Mouse (Mus musculus): ENCODE measurements at regions not wholly inside any gene's neighbourhood (a gene's known extent, or its start where the extent isn't known, plus 50 kb on each side); places are given as distances from the start of the nearest gene placed in this dataset.
A peak's percentile ranks its signal among the peaks of the same experiment; 100 is the strongest.
"Not testable (repeated sequence)": the region's sequence is repeated elsewhere in the genome, so short reads cannot be mapped to it uniquely, and the experiment has no call there.

DNA sequence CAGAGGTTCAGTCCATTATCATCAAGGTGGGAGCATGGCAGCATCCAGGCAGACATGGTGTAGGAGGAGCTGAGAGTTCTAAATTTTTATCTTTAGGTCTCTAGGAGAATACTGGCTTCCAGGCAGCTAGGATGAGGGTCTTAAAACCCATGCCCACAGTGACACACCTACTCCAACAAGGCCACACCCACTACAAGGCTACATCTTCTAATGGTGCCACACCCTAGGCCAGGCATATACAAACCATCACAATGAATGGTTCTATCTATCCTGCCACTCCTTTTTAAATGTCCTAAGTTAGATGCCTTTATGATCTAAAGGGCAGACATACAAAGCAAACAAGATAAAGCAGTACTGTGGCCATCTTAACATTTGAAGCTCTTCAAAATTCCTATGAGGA lies 124.7 kb downstream of the Cand1 start:
- H3K27ac ChIP-seq; DNase-seq (ENCODE audit: low spot score); H3K36me3 ChIP-seq; H3K4me3 ChIP-seq; H3K4me1 ChIP-seq; H3K9me3 ChIP-seq (replicated peaks); H3K27me3 ChIP-seq (ENCODE audit: low read depth, poor library complexity, severe bottlenecking): not testable (repeated sequence)

DNA sequence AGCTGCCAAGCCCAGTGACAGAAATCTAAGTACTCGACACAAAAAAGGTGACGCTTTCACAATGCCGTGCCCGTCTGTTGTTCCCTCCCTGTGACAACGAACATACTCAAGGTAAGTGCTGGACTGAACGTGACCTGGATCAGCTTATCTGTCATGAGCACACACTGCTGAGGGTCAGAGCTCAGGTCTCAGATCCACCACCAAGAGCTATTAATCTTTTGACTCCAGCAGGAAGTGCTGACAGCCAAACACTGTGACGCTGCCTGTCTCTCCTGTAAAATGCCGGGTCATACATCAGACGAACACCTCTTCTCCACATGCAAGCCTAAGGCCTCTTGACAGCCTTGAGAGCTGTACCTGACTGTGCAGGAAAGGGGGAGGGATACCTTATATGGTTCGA lies 125.2 kb downstream of the Cand1 start:
- WGBS: 41% methylated on average over 10 of the region's 10 CpGs
- Histone ChIP-seq H3K4me1 (peaks cover 7% of the 10 kb centered on the region), H3K4me3 (no peak overlapping the region), H3K9me3 (replicated peaks) (no peaks in the 10 kb centered on the region), H3K27ac (no peak overlapping the region), H3K36me3 (no peaks in the 10 kb centered on the region), H3K27me3 (ENCODE audit: low read depth, poor library complexity, severe bottlenecking) (no peaks in the 10 kb centered on the region)
- DNase-seq (ENCODE audit: low spot score): no peak

DNA sequence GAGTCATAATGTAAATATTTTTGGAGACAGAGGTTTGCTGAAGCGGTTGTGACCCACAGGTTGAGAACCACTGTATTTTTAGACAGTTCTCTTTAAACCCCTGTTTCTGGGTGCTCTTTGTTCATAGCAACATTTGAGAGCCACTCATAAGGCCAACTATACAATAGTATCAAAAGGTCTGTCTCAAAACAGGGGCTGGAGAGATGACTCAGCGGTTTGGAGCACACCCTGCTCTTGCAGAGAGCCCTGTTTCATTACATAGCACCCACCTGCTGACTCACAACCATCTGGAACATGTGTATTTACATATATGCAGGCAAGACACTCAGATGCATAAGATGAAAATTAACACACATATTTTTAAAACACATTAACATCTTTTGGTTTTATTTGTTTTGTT lies 128.0 kb downstream of the Cand1 start:
- H3K4me1 ChIP-seq: peaks cover 7% of the 10 kb centered on the region
- no peak overlapping the region for H3K27ac ChIP-seq
- H3K4me3 ChIP-seq: no peak overlapping the region
- no peaks in the 10 kb centered on the region for H3K9me3 ChIP-seq (replicated peaks)
- DNase-seq (ENCODE audit: low spot score): no peak
- H3K27me3 ChIP-seq (ENCODE audit: low read depth, poor library complexity, severe bottlenecking): no peaks in the 10 kb centered on the region
- 88% methylated on average over 2 of the region's 2 CpGs for WGBS
- no peaks in the 10 kb centered on the region for H3K36me3 ChIP-seq

DNA sequence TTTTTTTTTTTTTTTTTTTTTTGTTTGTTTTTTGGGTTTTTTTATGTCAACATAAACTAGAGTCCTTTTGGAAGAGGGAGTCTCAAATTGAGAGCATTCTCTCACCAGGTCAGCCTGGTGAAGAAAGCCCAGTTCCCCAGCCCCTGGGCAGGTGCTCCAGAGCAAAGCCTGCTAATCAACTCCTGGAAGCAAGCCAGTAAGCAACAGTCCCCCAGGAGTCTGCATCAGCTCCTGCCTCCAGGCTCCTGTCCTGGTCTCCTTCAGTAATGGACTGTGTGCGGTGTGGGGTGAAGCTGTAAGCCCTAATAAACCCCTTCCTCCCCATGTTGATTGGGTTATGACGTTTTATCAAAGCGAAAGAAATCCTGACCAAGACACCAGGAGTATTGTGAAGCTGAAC lies 128.4 kb downstream of the Cand1 start:
- H3K4me1 ChIP-seq: peaks cover 7% of the 10 kb centered on the region
- no peak overlapping the region for H3K27ac ChIP-seq
- no peaks in the 10 kb centered on the region for H3K36me3 ChIP-seq
- DNase-seq (ENCODE audit: low spot score): no peak
- no peaks in the 10 kb centered on the region for H3K9me3 ChIP-seq (replicated peaks)
- H3K27me3 ChIP-seq (ENCODE audit: low read depth, poor library complexity, severe bottlenecking): no peaks in the 10 kb centered on the region
- H3K4me3 ChIP-seq: no peak overlapping the region
- WGBS: 80% methylated on average over 3 of the region's 3 CpGs

DNA sequence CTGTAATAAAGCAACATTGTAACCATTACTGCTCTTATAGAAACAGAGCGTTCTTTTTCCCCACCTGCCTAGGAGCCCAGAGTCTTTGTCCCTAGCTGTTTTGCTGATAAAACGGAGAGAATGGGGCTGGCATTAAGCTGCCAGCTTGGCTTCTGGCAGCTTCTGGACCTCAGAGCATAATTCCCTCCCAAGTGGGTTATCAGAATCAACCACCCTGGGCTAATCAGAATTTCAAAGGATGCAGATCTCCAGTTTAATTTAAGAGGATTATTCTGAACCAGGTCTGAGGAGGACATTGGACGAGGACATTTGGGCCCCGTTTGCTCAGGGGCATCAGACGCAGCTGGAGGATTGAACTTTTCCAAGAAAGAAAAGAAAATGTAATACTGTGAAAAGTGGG lies 129.2 kb downstream of the Cand1 start:
- Histone ChIP-seq H3K4me3 (no peak overlapping the region), H3K27me3 (ENCODE audit: low read depth, poor library complexity, severe bottlenecking) (no peaks in the 10 kb centered on the region), H3K4me1 (peaks cover 7% of the 10 kb centered on the region), H3K27ac (no peak overlapping the region), H3K9me3 (replicated peaks) (no peaks in the 10 kb centered on the region), H3K36me3 (no peaks in the 10 kb centered on the region)
- 43% methylated on average over 5 of the region's 5 CpGs for WGBS
- DNase-seq (ENCODE audit: low spot score): no peak

DNA sequence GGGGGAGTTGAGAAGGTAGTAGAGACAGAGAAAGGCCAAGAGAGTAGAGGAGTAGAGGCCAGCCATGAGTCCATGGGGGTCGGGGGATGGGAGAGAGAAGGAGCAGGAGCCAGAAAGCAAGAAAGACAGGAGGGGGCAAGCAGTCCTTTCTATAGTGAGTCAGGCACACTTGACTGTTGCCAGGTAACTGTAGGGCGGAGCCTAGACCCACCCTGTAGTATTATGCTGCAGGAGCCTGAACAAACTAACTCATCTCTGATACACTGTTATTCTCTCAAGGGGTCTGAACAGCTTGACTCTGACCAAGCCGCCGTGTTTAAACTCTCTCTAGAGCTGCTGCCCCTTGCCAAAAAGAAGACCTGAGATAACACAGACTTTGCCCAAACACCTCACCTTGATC lies 130.6 kb downstream of the Cand1 start:
- Histone ChIP-seq H3K9me3 (replicated peaks) (no peaks in the 10 kb centered on the region), H3K36me3 (no peaks in the 10 kb centered on the region), H3K4me1 (no peaks in the 10 kb centered on the region; the same call in 1 of the 2 replicates), H3K27ac (no peak overlapping the region), H3K27me3 (ENCODE audit: low read depth, poor library complexity, severe bottlenecking) (no peaks in the 10 kb centered on the region), H3K4me3 (no peak overlapping the region)
- DNase-seq (ENCODE audit: low spot score): no peak
- WGBS: 90% methylated on average over 4 of the region's 4 CpGs

DNA sequence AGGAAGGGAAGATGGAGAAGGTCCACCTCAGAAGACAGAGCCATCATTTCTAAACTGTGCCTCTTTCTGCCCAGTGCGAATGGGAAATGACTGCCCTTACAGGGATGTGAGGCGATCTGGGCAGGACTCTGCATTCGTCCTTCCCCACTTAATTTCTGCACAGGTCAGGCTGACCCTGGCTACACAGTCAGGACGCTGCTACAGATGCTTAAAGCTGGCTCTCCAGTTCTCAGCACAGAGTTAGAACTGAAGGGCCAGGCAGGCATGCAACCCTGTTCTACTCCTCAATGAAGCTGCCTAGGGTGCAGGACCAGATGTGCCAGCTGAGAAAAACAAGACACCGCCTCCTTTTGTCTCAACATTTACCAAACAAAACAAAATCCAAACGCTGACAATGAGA lies 132.1 kb downstream of the Cand1 start:
- Histone ChIP-seq H3K27ac (no peak overlapping the region), H3K9me3 (replicated peaks) (no peaks in the 10 kb centered on the region), H3K4me3 (no peak overlapping the region), H3K4me1 (no peaks in the 10 kb centered on the region; the same call in 1 of the 2 replicates), H3K27me3 (ENCODE audit: low read depth, poor library complexity, severe bottlenecking) (no peaks in the 10 kb centered on the region), H3K36me3 (no peaks in the 10 kb centered on the region)
- WGBS: 68% methylated on average over 6 of the region's 6 CpGs
- no peak for DNase-seq (ENCODE audit: low spot score)

DNA sequence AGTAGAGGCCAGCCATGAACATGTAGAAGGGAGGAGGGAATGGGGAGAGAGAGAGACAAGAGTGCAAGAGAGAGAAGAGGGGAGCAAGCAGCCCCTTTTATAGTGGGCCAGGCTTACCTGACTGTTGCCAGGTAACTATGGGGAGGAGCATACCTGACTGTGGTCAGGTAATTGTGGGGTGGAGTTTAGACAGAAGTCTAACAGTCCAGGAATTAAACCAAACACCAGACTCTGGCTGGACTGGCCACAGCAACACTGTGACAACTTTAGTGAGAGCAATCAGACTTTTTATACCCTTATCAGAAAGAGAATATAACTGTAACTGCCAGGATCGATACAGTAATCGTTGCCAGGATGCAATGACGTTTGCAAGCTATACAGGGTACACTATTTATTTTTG lies 133.8 kb downstream of the Cand1 start:
- no peaks in the 10 kb centered on the region; the same call in 1 of the 2 replicates for H3K4me1 ChIP-seq
- H3K27me3 ChIP-seq (ENCODE audit: low read depth, poor library complexity, severe bottlenecking): no peaks in the 10 kb centered on the region
- no peak for DNase-seq (ENCODE audit: low spot score)
- no peak overlapping the region for H3K27ac ChIP-seq
- H3K9me3 ChIP-seq (replicated peaks): no peaks in the 10 kb centered on the region
- 83% methylated on average over 3 of the region's 3 CpGs for WGBS
- no peak overlapping the region for H3K4me3 ChIP-seq
- no peaks in the 10 kb centered on the region for H3K36me3 ChIP-seq

DNA sequence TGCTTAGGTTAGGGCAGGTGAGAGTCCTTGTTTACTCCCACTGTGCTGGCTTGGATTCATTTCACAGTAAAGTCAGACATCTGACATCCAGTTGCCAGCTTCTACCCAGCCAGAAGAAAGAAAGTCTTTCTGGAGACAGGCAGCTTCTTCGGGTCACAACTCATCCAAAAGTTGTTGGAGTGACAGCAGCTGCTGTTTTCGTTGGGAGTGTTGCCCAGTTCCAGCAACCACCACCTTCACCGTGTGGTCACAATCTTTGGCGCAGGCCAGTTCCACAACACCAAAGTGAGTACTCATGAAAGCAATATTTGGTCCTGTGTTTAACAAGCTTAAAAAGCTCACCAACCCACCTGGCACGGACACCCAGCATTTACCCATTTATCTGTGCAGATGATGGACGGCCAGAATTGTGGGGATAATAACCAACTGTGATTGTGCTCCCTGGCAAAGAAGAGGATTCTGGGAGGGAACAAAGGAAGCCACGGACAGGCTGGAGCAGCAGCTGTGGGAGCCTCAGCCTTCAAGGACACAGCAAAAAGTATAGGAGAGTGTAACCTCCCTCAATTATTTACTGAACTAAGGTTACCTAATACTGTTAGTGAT lies 134.5 kb downstream of the Cand1 start:
- Histone ChIP-seq H3K27ac (no peak overlapping the region), H3K4me3 (no peak overlapping the region), H3K4me1 (peaks cover 3% of the 10 kb centered on the region; the same call in 1 of the 2 replicates), H3K9me3 (replicated peaks) (no peaks in the 10 kb centered on the region), H3K36me3 (no peaks in the 10 kb centered on the region), H3K27me3 (ENCODE audit: low read depth, poor library complexity, severe bottlenecking) (no peaks in the 10 kb centered on the region)
- no peak for DNase-seq (ENCODE audit: low spot score)
- WGBS: 86% methylated on average over 7 of the region's 7 CpGs

DNA sequence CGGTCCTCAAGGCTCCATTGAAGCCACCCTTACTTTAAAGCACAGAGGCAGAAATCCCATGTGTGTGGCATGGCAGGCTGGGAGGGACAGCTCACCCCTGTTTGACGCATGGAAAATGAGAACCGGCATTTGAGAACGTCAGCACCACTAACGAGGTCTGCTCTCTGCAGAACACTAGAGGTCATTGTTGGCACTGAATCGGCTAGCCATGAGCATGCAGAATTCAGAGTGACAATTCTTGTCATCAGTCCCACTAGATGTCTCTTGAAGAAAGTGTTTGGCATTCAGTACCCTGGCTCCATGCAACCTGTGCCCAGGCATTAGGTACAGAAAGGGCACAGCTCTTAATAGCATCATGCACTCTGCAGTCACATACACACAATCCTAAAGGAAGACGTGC lies 139.3 kb downstream of the Cand1 start:
- peaks cover 11% of the 10 kb centered on the region; the same call in 1 of the 2 replicates for H3K4me1 ChIP-seq
- H3K27ac ChIP-seq: no peak overlapping the region
- no peak for DNase-seq (ENCODE audit: low spot score)
- no peaks in the 10 kb centered on the region for H3K9me3 ChIP-seq (replicated peaks)
- H3K27me3 ChIP-seq (ENCODE audit: low read depth, poor library complexity, severe bottlenecking): no peaks in the 10 kb centered on the region
- WGBS: 33% methylated on average over 7 of the region's 7 CpGs
- no peaks in the 10 kb centered on the region for H3K36me3 ChIP-seq
- H3K4me3 ChIP-seq: no peak overlapping the region

DNA sequence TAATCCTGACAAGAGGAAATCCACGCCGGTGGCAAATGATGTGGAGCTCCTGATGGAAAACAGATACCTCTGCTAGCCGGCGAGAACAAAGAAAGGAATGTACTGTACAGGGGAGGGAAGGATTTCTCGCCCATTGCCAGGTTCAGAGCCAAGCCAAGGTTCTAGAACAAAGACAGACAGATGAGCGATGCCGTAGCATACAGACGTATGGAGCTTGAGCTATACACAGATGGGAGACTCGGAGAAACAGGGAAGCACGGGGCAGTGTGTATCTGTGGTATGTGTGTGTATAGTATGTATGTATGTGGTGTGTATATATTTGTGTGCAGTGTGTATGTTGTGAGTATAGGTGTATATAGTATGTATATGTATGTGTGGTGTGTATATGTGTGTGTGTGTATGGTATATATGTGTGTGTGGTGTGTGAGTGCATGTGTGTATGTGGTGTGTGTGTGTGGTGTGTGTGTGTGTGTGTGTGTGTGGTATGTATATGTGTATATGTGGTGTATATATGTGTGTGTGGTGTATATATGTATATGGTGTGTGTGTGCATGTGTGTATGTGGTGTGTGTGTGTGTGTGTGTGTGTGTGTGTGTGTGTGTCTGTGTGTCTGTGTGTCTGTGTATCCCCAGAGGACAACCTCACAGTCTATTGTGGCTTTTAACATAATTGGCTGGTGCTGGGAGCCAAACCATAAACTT lies 140.6 kb downstream of the Cand1 start:
- DNase-seq (ENCODE audit: low spot score): peak; percentile 35
- Histone ChIP-seq H3K27ac (no peak overlapping the region), H3K9me3 (replicated peaks) (no peaks in the 10 kb centered on the region), H3K36me3 (no peaks in the 10 kb centered on the region), H3K27me3 (ENCODE audit: low read depth, poor library complexity, severe bottlenecking) (no peaks in the 10 kb centered on the region), H3K4me3 (no peak overlapping the region), H3K4me1 (peaks cover 11% of the 10 kb centered on the region; the same call in 1 of the 2 replicates)
- 68% methylated on average over 10 of the region's 10 CpGs for WGBS

DNA sequence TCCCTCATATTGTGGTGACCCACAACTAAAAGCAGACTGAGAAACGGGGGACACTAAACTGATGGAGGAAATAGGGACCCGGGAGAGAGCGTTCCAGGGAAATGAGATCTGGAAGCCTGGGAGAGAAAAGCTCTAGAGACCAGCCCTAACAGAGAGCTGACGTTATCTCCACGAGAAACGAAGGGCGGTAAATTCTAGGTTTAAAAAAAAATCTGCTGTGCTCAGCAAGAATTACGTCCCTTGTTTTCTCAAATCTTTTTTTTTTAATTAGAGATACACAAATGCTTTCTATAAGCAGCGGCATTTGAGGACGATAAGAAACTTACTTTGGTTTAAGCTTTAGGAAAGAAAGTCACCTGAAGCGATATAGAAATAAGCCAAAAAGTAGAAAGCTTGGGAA lies 145.7 kb downstream of the Cand1 start:
- H3K4me1 ChIP-seq: no peaks in the 10 kb centered on the region
- WGBS: 95% methylated on average over 11 of the region's 11 CpGs
- H3K36me3 ChIP-seq: no peaks in the 10 kb centered on the region
- no peak for DNase-seq (ENCODE audit: low spot score)
- no peaks in the 10 kb centered on the region for H3K27me3 ChIP-seq (ENCODE audit: low read depth, poor library complexity, severe bottlenecking)
- H3K4me3 ChIP-seq: no peak overlapping the region
- no peaks in the 10 kb centered on the region for H3K9me3 ChIP-seq (replicated peaks)
- no peak overlapping the region for H3K27ac ChIP-seq

DNA sequence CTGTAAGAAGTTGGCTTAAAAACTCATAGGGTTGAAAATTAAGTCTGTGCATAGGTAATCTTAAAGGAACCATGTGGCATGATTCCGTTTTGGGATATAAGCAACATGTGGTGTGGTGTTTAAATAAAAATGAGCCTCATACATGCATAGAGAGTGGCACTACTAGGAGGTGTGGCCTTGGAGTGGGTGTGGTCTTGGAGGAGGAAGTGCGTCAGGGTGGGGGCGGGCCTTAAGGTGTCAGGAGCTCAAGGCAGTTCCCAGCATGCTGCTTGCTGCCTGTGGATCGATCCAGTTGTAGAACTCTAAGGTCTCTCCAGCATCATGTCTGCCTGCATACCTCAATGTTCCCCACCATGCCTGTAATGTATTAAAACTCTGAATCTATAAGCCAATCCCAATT lies 152.0 kb downstream of the Cand1 start:
- no peaks in the 10 kb centered on the region for H3K27me3 ChIP-seq (ENCODE audit: low read depth, poor library complexity, severe bottlenecking)
- H3K4me3 ChIP-seq: no peak overlapping the region
- no peaks in the 10 kb centered on the region for H3K9me3 ChIP-seq (replicated peaks)

More for the DNA sequence above, 152.0 kb downstream of the Cand1 start:
- no peak for DNase-seq (ENCODE audit: low spot score)
- no peak overlapping the region for H3K27ac ChIP-seq
- H3K36me3 ChIP-seq: no peaks in the 10 kb centered on the region
- 94% methylated on average over 4 of the region's 4 CpGs for WGBS
- H3K4me1 ChIP-seq: no peaks in the 10 kb centered on the region

All from limb, embryonic 10.5 days (tissue).